Mouse (Mus musculus): ENCODE data around the gene Slc9b1.

GRCm38 (mm10) chr3:135407351-135407750, 59.5 kb downstream of the Slc9b1 start:
- no peak for TF ChIP-seq CTCF (IDR thresholded peaks at IDR 0.05)
- no peak for TF ChIP-seq POLR2A (IDR thresholded peaks at IDR 0.05; ENCODE audit: insufficient read depth, low read depth, low read length)
